Mouse (Mus musculus) small intestine, adult 2 months (tissue): ENCODE results near the gene Bbx. TPM values are rescaled to one million over a fixed set of nuclear protein-coding genes. Genes with fewer than 3 reads are reported as not detected.

Experiments
- H3K27ac ChIP-seq: fragments of 200-500 bp; 2 replicates; pipeline ENCODE4 v1.5.1; 2012; ENCODE audit warnings: low read depth, low read length, control low read depth, inconsistent platforms; ENCODE audit not compliant: insufficient read depth
- H3K27me3 ChIP-seq: fragments of 200-500 bp; 2 replicates; pipeline ENCODE4 v1.6.1; 2012; ENCODE audit warnings: mild to moderate bottlenecking, moderate library complexity, low read length, inconsistent platforms; ENCODE audit not compliant: control insufficient read depth, insufficient read depth
- H3K36me3 ChIP-seq: fragments of 200-500 bp; 2 replicates; pipeline ENCODE4 v1.6.1; 2012; ENCODE audit warnings: mild to moderate bottlenecking, low read length, control low read depth, inconsistent platforms; ENCODE audit not compliant: control insufficient read depth, insufficient read depth
- H3K4me1 ChIP-seq: fragments of 200-500 bp; 2 replicates; pipeline ENCODE4 v1.6.1; 2012; ENCODE audit warnings: low read length, inconsistent platforms, mixed read lengths; ENCODE audit not compliant: control insufficient read depth, insufficient read depth, insufficient read length
- H3K4me3 ChIP-seq: fragments of 200-500 bp; 2 replicates; pipeline ENCODE4 v1.5.1; 2012; ENCODE audit warnings: low read depth, mild to moderate bottlenecking, control low read depth, inconsistent platforms, low read length, moderate library complexity
- CTCF ChIP-seq: fragments of 200-500 bp; IDR thresholded peaks from 2 replicates; pipeline ENCODE4 v1.5.1; 2012; ENCODE audit warnings: low read depth, mild to moderate bottlenecking, control low read depth, inconsistent platforms, low read length, moderate library complexity, mixed read lengths; ENCODE audit not compliant: insufficient replicate concordance, insufficient read length; ENCODE audit errors: extremely low read depth
- POLR2A ChIP-seq: fragments of 200-500 bp; IDR thresholded peaks from 2 replicates; pipeline ENCODE4 v1.6.1; 2012; ENCODE audit warnings: low read depth, mild to moderate bottlenecking, control low read depth, inconsistent platforms, low read length, moderate library complexity
- WGBS: fragments of 180-500 bp; shearing (Covaris S2); methylation state at CpG from one replicate; pipeline ENCODE4 v1.1.7; 2018; 5-methylcytosine and 5-hydroxymethylcytosine counted together
- polyA plus RNA-seq: library from polyadenylated mRNA; depleted of rRNA; stranded (reverse); fragments of >200 nt; gene quantifications from 2 replicates; pipeline ENCODE4 v1.2.3, GENCODE M21; 2012

Bbx gene
- polyA plus RNA-seq, 1 experiment: 1.7 TPM

- WGBS: 84% methylated on average over 3 of the region's 3 CpGs
- Histone ChIP-seq H3K27me3 (no peaks in the 10 kb centered on the region), H3K4me3 (no peak overlapping the region), H3K27ac (no peak overlapping the region), H3K36me3 (no peaks in the 10 kb centered on the region), H3K4me1 (no peaks in the 10 kb centered on the region)
- peak; percentile 54; the same call in 1 of the 2 replicates for TF ChIP-seq CTCF
- no peak for TF ChIP-seq POLR2A
Observed at GRCm38 (mm10) chr16:50374611-50375010, 57.6 kb downstream of the Bbx start.

GRCm38 (mm10) chr16:50373685-50374084 lies 58.5 kb downstream of the Bbx start:
- Histone ChIP-seq H3K4me1 (no peaks in the 10 kb centered on the region), H3K36me3 (no peaks in the 10 kb centered on the region), H3K27me3 (no peaks in the 10 kb centered on the region), H3K4me3 (no peak overlapping the region), H3K27ac (no peak overlapping the region)
- WGBS: 66% methylated on average over 5 of the region's 5 CpGs
- TF ChIP-seq POLR2A: no peak
- no peak for TF ChIP-seq CTCF

- TF ChIP-seq POLR2A: no peak
- no peak for TF ChIP-seq CTCF
- Histone ChIP-seq H3K36me3 (no peaks in the 10 kb centered on the region), H3K27me3 (no peaks in the 10 kb centered on the region), H3K27ac (no peak overlapping the region), H3K4me1 (no peaks in the 10 kb centered on the region), H3K4me3 (no peak overlapping the region)
- 40% methylated on average over 2 of the region's 2 CpGs for WGBS
Observed at GRCm38 (mm10) chr16:50372543-50372942, 59.6 kb downstream of the Bbx start.

DNA sequence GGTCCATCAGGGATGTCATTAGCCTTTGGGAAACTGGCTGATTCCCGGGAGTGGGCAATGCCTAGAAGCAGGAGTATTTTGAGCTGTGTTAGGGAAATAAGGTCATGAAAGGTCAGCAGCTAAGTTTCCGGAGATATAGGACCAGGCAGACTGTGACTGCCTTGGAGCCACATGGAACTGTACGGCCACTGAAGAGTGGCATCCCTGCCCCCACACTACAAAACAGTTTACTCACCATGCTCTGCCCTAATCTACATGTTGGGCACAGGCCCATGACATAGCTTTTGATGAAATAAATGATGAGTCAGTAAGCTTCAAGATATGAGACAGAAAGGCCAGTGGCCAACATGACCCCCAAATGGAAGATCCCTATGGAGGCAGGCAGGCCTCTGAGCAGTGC lies 60.7 kb downstream of the Bbx start:
- no peaks in the 10 kb centered on the region for H3K36me3 ChIP-seq
- H3K4me3 ChIP-seq: no peak overlapping the region
- 82% methylated on average over 3 of the region's 3 CpGs for WGBS
- no peak overlapping the region for H3K27ac ChIP-seq
- no peak for TF ChIP-seq CTCF
- TF ChIP-seq POLR2A: no peak
- H3K27me3 ChIP-seq: no peaks in the 10 kb centered on the region
- no peaks in the 10 kb centered on the region for H3K4me1 ChIP-seq

GRCm38 (mm10) chr16:50370423-50370822 lies 61.8 kb downstream of the Bbx start:
- H3K4me1 ChIP-seq: no peaks in the 10 kb centered on the region
- H3K4me3 ChIP-seq: no peak overlapping the region
- WGBS: 69% methylated on average over 2 of the region's 2 CpGs
- H3K27me3 ChIP-seq: no peaks in the 10 kb centered on the region
- no peak overlapping the region for H3K27ac ChIP-seq
- H3K36me3 ChIP-seq: no peaks in the 10 kb centered on the region
- TF ChIP-seq CTCF (no peak), POLR2A (no peak)

- H3K4me3 ChIP-seq: no peak overlapping the region
- no peaks in the 10 kb centered on the region for H3K27me3 ChIP-seq
- no peak overlapping the region for H3K27ac ChIP-seq
- TF ChIP-seq CTCF (no peak), POLR2A (no peak)
- no peaks in the 10 kb centered on the region for H3K4me1 ChIP-seq
- H3K36me3 ChIP-seq: no peaks in the 10 kb centered on the region
- 72% methylated on average over 5 of the region's 5 CpGs for WGBS
Observed at GRCm38 (mm10) chr16:50366556-50366955, 65.6 kb downstream of the Bbx start.

DNA sequence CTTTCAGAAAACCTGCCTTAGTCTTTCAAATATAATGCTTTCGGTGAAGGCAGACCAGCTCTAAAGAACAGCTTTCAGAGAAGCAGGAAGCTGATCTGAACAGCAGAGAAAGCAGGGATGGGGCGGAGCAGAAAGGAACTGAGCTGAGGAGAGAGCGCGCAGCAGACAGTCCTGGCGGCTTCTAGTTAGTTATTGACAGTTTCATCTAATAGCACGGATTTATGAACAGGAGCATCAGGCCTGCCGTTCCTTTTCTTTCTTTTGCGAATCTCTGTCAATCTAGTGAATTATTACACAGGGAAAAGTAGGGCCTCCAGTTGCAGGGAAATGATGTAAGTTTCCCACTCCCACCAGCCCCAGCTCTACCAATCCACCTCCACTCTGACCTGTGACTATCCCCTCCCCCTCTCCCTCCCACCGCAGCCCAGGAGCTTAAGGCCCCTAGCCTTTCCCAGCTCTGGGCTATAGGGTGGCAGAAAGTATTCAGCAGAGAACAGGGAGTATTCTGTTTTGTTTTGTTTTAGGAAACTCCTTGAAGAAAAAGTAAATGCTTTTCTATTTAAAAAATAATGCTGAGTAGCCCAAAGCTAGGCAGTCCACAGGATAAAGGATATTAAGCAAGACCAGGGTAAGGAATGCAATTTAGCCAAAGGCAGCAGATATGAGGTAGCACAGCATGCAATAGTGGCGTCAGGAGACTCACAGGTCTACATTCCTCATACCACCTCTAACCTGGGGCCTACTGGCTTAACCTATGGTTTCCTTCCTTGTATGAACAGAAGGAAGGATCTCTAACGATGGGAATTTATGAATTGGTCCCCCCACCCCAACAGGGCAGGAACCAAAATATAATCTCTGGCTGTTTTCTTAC lies 67.8 kb downstream of the Bbx start:
- H3K27ac ChIP-seq: no peak overlapping the region
- TF ChIP-seq POLR2A: no peak
- TF ChIP-seq CTCF: no peak
- H3K36me3 ChIP-seq: no peaks in the 10 kb centered on the region
- 13% methylated on average over 11 of the region's 11 CpGs for WGBS
- no peaks in the 10 kb centered on the region for H3K4me1 ChIP-seq
- H3K27me3 ChIP-seq: no peaks in the 10 kb centered on the region
- peak overlapping the region; percentile 43 for H3K4me3 ChIP-seq
